In genomic region chr10:42055224-42056165, GRCm38 (mm10) we compare ENCODE assay signal across 8 mouse cellular contexts. TPM values are rescaled to one million over a fixed set of nuclear protein-coding genes. Genes with fewer than 3 reads are reported as not detected.
DNase-seq lines count a peak whose midpoint lies in the region; ATAC-seq lines count a peak whose summit lies in the region.

No protein-coding gene starts in this region.

- no peaks in the 10 kb centered on the region for H3K4me1 ChIP-seq in midbrain, embryonic 12.5 days
- H3K4me1 ChIP-seq in midbrain, embryonic 10.5 days = peaks cover 11% of the 10 kb centered on the region
- no peaks in the 10 kb centered on the region for H3K4me1 ChIP-seq in forebrain, embryonic 15.5 days
- H3K4me1 ChIP-seq in liver, embryonic 15.5 days (replicated peaks) = peaks cover 49% of the 10 kb centered on the region

- no peak overlapping the region for H3K4me3 ChIP-seq in midbrain, embryonic 12.5 days
- H3K4me3 ChIP-seq in midbrain, embryonic 10.5 days = no peak overlapping the region
- no peak overlapping the region for H3K4me3 ChIP-seq in forebrain, embryonic 15.5 days
- H3K4me3 ChIP-seq in liver, embryonic 15.5 days (replicated peaks) = peak overlapping the region; percentile 27

- H3K4me2 ChIP-seq in midbrain, embryonic 12.5 days (replicated peaks) = peak overlapping the region; percentile 31; the same call in 1 of the 2 replicates
- H3K4me2 ChIP-seq in forebrain, embryonic 15.5 days (replicated peaks) = peak overlapping the region; percentile 23; the same call in 1 of the 2 replicates
- H3K4me2 ChIP-seq in liver, embryonic 15.5 days = peak overlapping the region; percentile 64

- no peaks in the 10 kb centered on the region for H3K36me3 ChIP-seq in midbrain, embryonic 12.5 days
- no peaks in the 10 kb centered on the region for H3K36me3 ChIP-seq in midbrain, embryonic 10.5 days
- no peaks in the 10 kb centered on the region for H3K36me3 ChIP-seq in forebrain, embryonic 15.5 days
- no peaks in the 10 kb centered on the region for H3K36me3 ChIP-seq in liver, embryonic 15.5 days (replicated peaks)

- DNase-seq in midbrain, embryonic 10.5 days (ENCODE audit: low spot score) = no peak
- peak; percentile 62 for DNase-seq in thymus, postnatal 14 days
- no peak for DNase-seq in layer of hippocampus, postnatal 25 days (ENCODE audit: extremely low spot score in 1 of 2, low spot score in 1 of 2)
- no peak for DNase-seq in testis, postnatal 10 days (ENCODE audit: low spot score)
- no peak for DNase-seq in adrenal gland, postnatal 25 days

- WGBS in midbrain, embryonic 12.5 days = 73% methylated on average over 29 of the region's 29 CpGs
- WGBS in midbrain, embryonic 10.5 days = 75% methylated on average over 28 of the region's 29 CpGs
- 73% methylated on average over 29 of the region's 29 CpGs for WGBS in forebrain, embryonic 15.5 days
- WGBS in liver, embryonic 15.5 days (ENCODE audit: insufficient replicate concordance) = 40% methylated on average over 29 of the region's 29 CpGs

- no peak overlapping the region for H3K27ac ChIP-seq in midbrain, embryonic 12.5 days (replicated peaks)
- H3K27ac ChIP-seq in midbrain, embryonic 10.5 days (replicated peaks) = no peak overlapping the region
- H3K27ac ChIP-seq in forebrain, embryonic 15.5 days (replicated peaks) = no peak overlapping the region
- H3K27ac ChIP-seq in liver, embryonic 15.5 days (replicated peaks) = peak overlapping the region; percentile 77

- ATAC-seq in midbrain, embryonic 12.5 days (ENCODE audit: low FRiP score, low read depth) = no peak
- peak; percentile 73; the same call in 1 of the 2 replicates for ATAC-seq in forebrain, embryonic 15.5 days (replicated peaks)
- peak; percentile 83 for ATAC-seq in liver, embryonic 15.5 days (ENCODE audit: insufficient read depth)

- no peaks in the 10 kb centered on the region for H3K27me3 ChIP-seq in midbrain, embryonic 12.5 days
- H3K27me3 ChIP-seq in midbrain, embryonic 10.5 days (ENCODE audit: low read depth, poor library complexity, severe bottlenecking) = 0 out of 2 replicates have a peak, but pooled peaks cover 3% of the 10 kb centered on the region
- H3K27me3 ChIP-seq in forebrain, embryonic 15.5 days = no peaks in the 10 kb centered on the region
- H3K27me3 ChIP-seq in liver, embryonic 15.5 days = no peaks in the 10 kb centered on the region

- no peak overlapping the region for H3K9ac ChIP-seq in midbrain, embryonic 12.5 days (replicated peaks)
- no peak overlapping the region for H3K9ac ChIP-seq in forebrain, embryonic 15.5 days (replicated peaks)
- no peak overlapping the region for H3K9ac ChIP-seq in liver, embryonic 15.5 days

- no peaks in the 10 kb centered on the region for H3K9me3 ChIP-seq in midbrain, embryonic 12.5 days
- H3K9me3 ChIP-seq in midbrain, embryonic 10.5 days (replicated peaks) = no peaks in the 10 kb centered on the region
- no peaks in the 10 kb centered on the region for H3K9me3 ChIP-seq in forebrain, embryonic 15.5 days
- H3K9me3 ChIP-seq in liver, embryonic 15.5 days (replicated peaks) = no peaks in the 10 kb centered on the region

RNA-seq across cellular contexts. Expression of gene Armc2, which starts 37.3 kb away (rescaled TPM):
- polyA plus RNA-seq in midbrain, embryonic 12.5 days (2016; fragmentation: Nextera tagmentation; extraction: Ambion mirVana) = 1.6 and 3.0 TPM in 2 replicates
- polyA plus RNA-seq in midbrain, embryonic 10.5 days (2016; fragmentation: Nextera tagmentation; extraction: Ambion mirVana) = 1.5 and 1.6 TPM in 2 replicates
- 9.0 and 11.0 TPM in 2 replicates for polyA plus RNA-seq in forebrain, embryonic 15.5 days (2015; fragmentation: Nextera tagmentation; extraction: Ambion mirVana)
- polyA plus RNA-seq in liver, embryonic 15.5 days (2015; fragmentation: Nextera tagmentation; extraction: Ambion mirVana) = 0.06 and 0.08 TPM in 2 replicates
- 1 to 10 TPM; 7.9 to 8.2 TPM for total RNA-seq in layer of hippocampus, postnatal 25 days (2021)
- total RNA-seq in adrenal gland, postnatal 25 days (2021) = 1.2 and 2.9 TPM in 2 replicates
